Mouse (Mus musculus): ENCODE results near the gene Lrrc75b.

DNA sequence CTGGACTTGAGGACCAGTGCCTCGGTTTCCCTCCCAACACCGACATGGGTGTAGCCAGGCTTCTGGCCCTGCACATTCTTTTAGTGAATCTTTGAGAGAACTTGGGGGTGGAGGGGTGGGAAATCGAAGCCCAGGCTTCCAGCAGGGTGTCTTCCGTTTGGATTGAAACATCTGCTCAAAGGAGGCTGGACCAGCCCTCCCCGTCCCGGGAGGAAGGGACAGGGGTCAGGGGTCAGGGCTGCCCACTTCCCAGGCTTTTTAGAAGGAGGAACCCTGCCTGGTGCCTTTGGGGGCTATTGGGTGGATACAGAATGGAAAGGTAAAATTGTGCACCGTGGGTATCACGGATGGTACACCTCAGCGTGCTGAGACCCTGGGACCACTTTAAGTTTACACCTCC is 11.8 kb upstream of the Lrrc75b start:
- TF ChIP-seq CTCF (IDR thresholded peaks at IDR 0.05; ENCODE audit: extremely low read depth, insufficient read depth, low read length), result no peak
- TF ChIP-seq POLR2A (IDR thresholded peaks at IDR 0.05; ENCODE audit: extremely low read depth, insufficient read depth, low read length), result no peak
